Mouse (Mus musculus) stomach, postnatal 0 days (tissue): ENCODE measurements around the gene Bysl.
A peak's percentile ranks its signal among the peaks of the same experiment; 100 is the strongest.

Experiments
- CTCF ChIP-seq: IDR thresholded peaks from 2 replicates; pipeline ENCODE4 v1.5.1; 2016; ENCODE audit warnings: antibody characterized with exemption, low read depth, mild to moderate bottlenecking, moderate library complexity
- EP300 ChIP-seq: optimal IDR thresholded peaks from 2 replicates; pipeline ENCODE3; 2016; ENCODE audit warnings: antibody characterized with exemption

GRCm38 (mm10) chr17:47597838-47598579 is 13.3 kb downstream of the Bysl start:
- TF ChIP-seq CTCF (peak; percentile 82), EP300 (no peak)
